Mouse (Mus musculus): ENCODE results near the gene Retreg1. TPM values are rescaled to one million over a fixed set of nuclear protein-coding genes. Genes with fewer than 3 reads are reported as not detected.

The Retreg1 gene
- polyA plus RNA-seq, 2 experiments: 0.75 to 1.6 TPM

DNA sequence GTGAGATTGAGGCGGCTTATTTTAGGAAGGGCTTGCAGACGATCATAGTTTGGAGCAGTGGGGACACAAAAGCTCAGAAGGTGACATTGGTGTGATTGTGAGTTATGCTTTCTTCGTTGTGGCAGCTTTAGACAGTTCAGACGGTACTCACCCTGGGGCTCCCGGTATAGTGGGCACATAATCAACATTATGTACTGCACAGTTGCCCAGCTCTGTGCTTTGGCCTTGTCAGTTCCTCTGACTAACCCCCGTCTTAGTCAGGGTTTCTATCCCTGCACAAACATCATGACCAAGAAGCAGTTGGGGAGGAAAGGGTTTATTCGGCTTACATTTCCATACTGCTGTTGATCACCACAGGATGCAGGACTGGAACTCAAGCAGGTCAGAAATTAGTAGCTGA is 69.9 kb downstream of the Retreg1 start:
- Histone ChIP-seq H3K9me3 (ENCODE audit: control insufficient read depth, low read length) (no peaks in the 10 kb centered on the region), H3K4me1 (replicated peaks; ENCODE audit: control insufficient read depth in 2 of 2, insufficient read depth in 2 of 2, low read length in 1 of 2) (peaks cover 0 to 12% of the 10 kb centered on the region in 2 experiments; a peak in 3 of 4 replicates), H3K4me3 (ENCODE audit: insufficient read depth in 1 of 2, low read depth in 2 of 2, low read length in 2 of 2) (no peak overlapping the region), H3K27ac (no peak overlapping the region), H3K4me2 (ENCODE audit: low read depth) (no peak overlapping the region), H3K36me3 (replicated peaks; ENCODE audit: control insufficient read depth, insufficient read depth, low read depth) (no peaks in the 10 kb centered on the region), H3K27me3 (ENCODE audit: control insufficient read depth, insufficient read depth, low read length) (no peaks in the 10 kb centered on the region), H3K9ac (replicated peaks) (no peak overlapping the region)
- 66% methylated on average over 7 of the region's 7 CpGs for WGBS (ENCODE audit: insufficient replicate concordance)
- TF ChIP-seq EP300 (IDR thresholded peaks at IDR 0.05; ENCODE audit: low read depth) (no peak), CTCF (IDR thresholded peaks at IDR 0.05; ENCODE audit: low read depth) (no peak)
- DNase-seq (ENCODE audit: low read depth in 3 of 3, low spot score in 3 of 3): no peak
- no peak for ATAC-seq (ENCODE audit: insufficient read depth)

DNA sequence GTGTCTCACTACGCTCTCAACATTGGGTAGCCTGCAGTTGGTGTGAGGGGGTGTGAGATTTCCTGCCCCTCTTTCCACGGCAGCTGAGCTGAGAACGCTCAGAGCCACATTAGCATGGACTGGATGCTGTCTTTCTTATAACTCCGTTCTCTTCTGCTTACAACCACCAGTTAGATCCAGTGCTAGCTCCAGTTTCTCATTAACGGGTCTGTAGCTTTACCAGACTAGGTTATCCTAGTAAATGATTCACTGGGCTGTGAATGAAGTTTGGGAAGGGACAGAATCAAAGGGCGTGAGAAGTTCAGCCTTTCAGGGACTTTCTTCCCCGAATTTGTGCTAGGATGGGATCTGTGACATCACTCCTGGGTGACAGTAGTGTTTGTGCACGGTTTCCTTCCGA is 70.7 kb downstream of the Retreg1 start:
- Histone ChIP-seq H3K4me2 (ENCODE audit: low read depth) (no peak overlapping the region), H3K4me1 (replicated peaks; ENCODE audit: control insufficient read depth in 2 of 2, insufficient read depth in 2 of 2, low read length in 1 of 2) (peaks cover 0 to 12% of the 10 kb centered on the region in 2 experiments; a peak in 3 of 4 replicates), H3K9ac (replicated peaks) (no peak overlapping the region), H3K4me3 (ENCODE audit: insufficient read depth in 1 of 2, low read depth in 2 of 2, low read length in 2 of 2) (no peak overlapping the region), H3K36me3 (replicated peaks; ENCODE audit: control insufficient read depth, insufficient read depth, low read depth) (no peaks in the 10 kb centered on the region), H3K27me3 (ENCODE audit: control insufficient read depth, insufficient read depth, low read length) (no peaks in the 10 kb centered on the region), H3K9me3 (ENCODE audit: control insufficient read depth, low read length) (no peaks in the 10 kb centered on the region), H3K27ac (no peak overlapping the region)
- 61% methylated on average over 9 of the region's 9 CpGs for WGBS (ENCODE audit: insufficient replicate concordance)
- TF ChIP-seq EP300 (IDR thresholded peaks at IDR 0.05; ENCODE audit: low read depth): no peak
- TF ChIP-seq CTCF (IDR thresholded peaks at IDR 0.05; ENCODE audit: low read depth): no peak
- DNase-seq (ENCODE audit: low read depth in 3 of 3, low spot score in 3 of 3) (no peak), ATAC-seq (ENCODE audit: insufficient read depth) (peak; percentile 27; the same call in 1 of the 2 replicates)

DNA sequence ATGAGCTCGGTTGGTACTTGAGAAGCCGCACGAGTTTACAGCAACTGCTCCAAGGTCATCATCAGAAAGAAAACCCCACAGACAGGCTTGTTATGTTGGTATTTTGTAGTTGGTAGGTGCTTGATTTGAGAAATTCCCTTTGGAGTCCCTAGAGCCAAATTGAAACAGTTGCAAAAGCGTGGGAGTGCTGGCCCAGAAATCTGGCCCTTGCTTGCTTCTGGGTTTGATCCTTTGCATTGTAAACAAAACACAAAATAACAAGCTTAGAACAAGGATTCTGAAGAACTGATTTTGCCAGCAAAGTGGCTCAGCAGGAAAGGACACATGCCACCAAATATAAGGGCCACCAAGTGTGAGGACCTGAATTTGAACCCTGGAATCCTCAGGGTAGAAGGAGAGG is 71.2 kb downstream of the Retreg1 start:
- no peak overlapping the region for H3K4me2 ChIP-seq (ENCODE audit: low read depth)
- no peaks in the 10 kb centered on the region for H3K9me3 ChIP-seq (ENCODE audit: control insufficient read depth, low read length)
- no peak overlapping the region for H3K9ac ChIP-seq (replicated peaks)
- no peaks in the 10 kb centered on the region for H3K27me3 ChIP-seq (ENCODE audit: control insufficient read depth, insufficient read depth, low read length)
- ATAC-seq (ENCODE audit: insufficient read depth) (no peak), DNase-seq (ENCODE audit: low read depth in 3 of 3, low spot score in 3 of 3) (no peak)
- H3K36me3 ChIP-seq (replicated peaks; ENCODE audit: control insufficient read depth, insufficient read depth, low read depth): no peaks in the 10 kb centered on the region
- H3K4me3 ChIP-seq (ENCODE audit: insufficient read depth in 1 of 2, low read depth in 2 of 2, low read length in 2 of 2): no peak overlapping the region
- H3K27ac ChIP-seq: no peak overlapping the region
- 67% methylated on average over 4 of the region's 4 CpGs for WGBS (ENCODE audit: insufficient replicate concordance)
- H3K4me1 ChIP-seq (replicated peaks; ENCODE audit: control insufficient read depth in 2 of 2, insufficient read depth in 2 of 2, low read length in 1 of 2): peaks cover 0 to 12% of the 10 kb centered on the region in 2 experiments; a peak in 3 of 4 replicates
- no peak for TF ChIP-seq EP300 (IDR thresholded peaks at IDR 0.05; ENCODE audit: low read depth)
- TF ChIP-seq CTCF (IDR thresholded peaks at IDR 0.05; ENCODE audit: low read depth): no peak

DNA sequence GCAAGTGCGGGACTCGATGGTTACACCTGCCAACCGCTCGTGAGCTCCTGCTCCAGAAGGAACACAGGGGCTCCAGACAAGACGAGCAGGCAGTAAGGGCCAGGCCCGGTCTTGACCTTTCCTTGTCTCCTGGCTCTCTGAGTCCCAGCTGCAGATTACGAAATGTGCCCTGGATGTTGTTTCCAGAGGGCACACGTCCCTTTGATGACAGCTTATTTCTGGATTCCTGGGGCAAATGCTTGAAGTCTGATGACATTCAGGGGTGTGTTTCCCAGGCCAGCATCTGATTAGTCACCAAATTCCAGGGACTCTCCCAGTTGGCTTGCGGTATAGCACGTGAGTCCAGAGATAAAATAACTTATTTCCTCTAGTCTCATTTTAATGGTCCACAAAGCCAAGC is 72.0 kb downstream of the Retreg1 start:
- Histone ChIP-seq H3K36me3 (replicated peaks; ENCODE audit: control insufficient read depth, insufficient read depth, low read depth) (no peaks in the 10 kb centered on the region), H3K27me3 (ENCODE audit: control insufficient read depth, insufficient read depth, low read length) (no peaks in the 10 kb centered on the region), H3K4me1 (replicated peaks; ENCODE audit: control insufficient read depth in 2 of 2, insufficient read depth in 2 of 2, low read length in 1 of 2) (peaks cover 0 to 9% of the 10 kb centered on the region in 2 experiments; a peak in 3 of 4 replicates), H3K9me3 (ENCODE audit: control insufficient read depth, low read length) (no peaks in the 10 kb centered on the region), H3K4me3 (ENCODE audit: insufficient read depth in 1 of 2, low read depth in 2 of 2, low read length in 2 of 2) (no peak overlapping the region), H3K9ac (replicated peaks) (no peak overlapping the region), H3K4me2 (ENCODE audit: low read depth) (no peak overlapping the region), H3K27ac (no peak overlapping the region)
- no peak for ATAC-seq (ENCODE audit: insufficient read depth)
- DNase-seq (ENCODE audit: low read depth in 3 of 3, low spot score in 3 of 3): no peak
- TF ChIP-seq EP300 (IDR thresholded peaks at IDR 0.05; ENCODE audit: low read depth) (no peak), CTCF (IDR thresholded peaks at IDR 0.05; ENCODE audit: low read depth) (no peak)
- WGBS (ENCODE audit: insufficient replicate concordance): 56% methylated on average over 10 of the region's 10 CpGs

GRCm38 (mm10) chr15:25915574-25916205 is 72.7 kb downstream of the Retreg1 start:
- Histone ChIP-seq H3K9ac (replicated peaks) (no peak overlapping the region), H3K36me3 (replicated peaks; ENCODE audit: control insufficient read depth, insufficient read depth, low read depth) (no peaks in the 10 kb centered on the region), H3K4me2 (ENCODE audit: low read depth) (no peak overlapping the region), H3K9me3 (ENCODE audit: control insufficient read depth, low read length) (no peaks in the 10 kb centered on the region), H3K4me3 (ENCODE audit: insufficient read depth in 1 of 2, low read depth in 2 of 2, low read length in 2 of 2) (no peak overlapping the region), H3K27ac (no peak overlapping the region), H3K27me3 (ENCODE audit: control insufficient read depth, insufficient read depth, low read length) (no peaks in the 10 kb centered on the region), H3K4me1 (replicated peaks; ENCODE audit: control insufficient read depth in 2 of 2, insufficient read depth in 2 of 2, low read length in 1 of 2) (peaks cover 0 to 5% of the 10 kb centered on the region in 2 experiments; a peak in 3 of 4 replicates)
- TF ChIP-seq CTCF (IDR thresholded peaks at IDR 0.05; ENCODE audit: low read depth) (no peak), EP300 (IDR thresholded peaks at IDR 0.05; ENCODE audit: low read depth) (no peak)
- DNase-seq (ENCODE audit: low read depth in 3 of 3, low spot score in 3 of 3): no peak
- 61% methylated on average over 11 of the region's 11 CpGs for WGBS (ENCODE audit: insufficient replicate concordance)
- ATAC-seq (ENCODE audit: insufficient read depth): no peak

Measured in liver, embryonic 14.5 days (tissue).